Mouse (Mus musculus) embryo, embryonic 9.5 days (tissue): ENCODE results near the gene Limch1.

Experiments used
- DNase-seq: peaks from one replicate; pipeline ENCODE4 v3.0.0-alpha.2; 2017; ENCODE audit errors: extremely low spot score

Limch1 gene

DNA sequence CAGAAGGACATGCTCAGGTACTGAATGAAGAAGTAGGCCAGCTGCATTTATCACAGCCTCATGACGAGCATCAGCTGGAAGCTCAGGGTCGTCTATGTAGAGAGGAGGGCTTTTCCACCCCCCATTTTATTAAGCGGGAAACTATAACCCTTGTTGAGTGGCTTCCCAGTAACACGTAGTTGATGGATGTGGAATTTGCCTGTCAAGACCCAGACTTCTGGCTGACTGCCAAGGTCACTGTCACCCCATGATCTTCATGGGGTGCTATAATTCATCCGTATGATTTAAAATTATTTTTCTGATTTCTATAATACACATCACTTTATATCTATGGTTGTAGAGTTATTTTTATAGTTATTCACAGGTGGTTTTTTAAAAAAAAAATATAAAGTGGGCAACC lies 131.4 kb downstream of the Limch1 start:
- no peak for DNase-seq

DNA sequence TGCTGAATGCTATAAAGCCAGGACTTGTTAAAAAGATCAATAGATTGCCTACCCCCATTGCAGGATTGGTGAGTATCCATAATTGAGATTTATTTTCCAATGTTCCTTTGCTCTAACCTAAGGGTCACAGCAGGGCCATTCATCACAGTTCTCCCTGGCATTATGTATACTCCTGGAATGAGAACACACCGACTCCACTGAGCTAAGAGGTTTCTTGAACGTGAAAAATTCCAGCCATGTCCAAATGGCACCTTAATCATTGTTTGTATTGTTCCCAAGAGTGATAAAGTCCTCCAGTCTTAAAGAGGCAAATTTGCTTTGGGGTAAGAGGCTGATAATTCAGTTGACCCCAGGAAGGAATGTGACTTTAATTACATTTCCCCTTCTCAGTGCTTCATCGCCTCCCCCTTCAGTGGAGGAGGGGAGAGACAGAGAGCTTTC lies 136.3 kb downstream of the Limch1 start:
- peak; percentile 43 for DNase-seq

DNA sequence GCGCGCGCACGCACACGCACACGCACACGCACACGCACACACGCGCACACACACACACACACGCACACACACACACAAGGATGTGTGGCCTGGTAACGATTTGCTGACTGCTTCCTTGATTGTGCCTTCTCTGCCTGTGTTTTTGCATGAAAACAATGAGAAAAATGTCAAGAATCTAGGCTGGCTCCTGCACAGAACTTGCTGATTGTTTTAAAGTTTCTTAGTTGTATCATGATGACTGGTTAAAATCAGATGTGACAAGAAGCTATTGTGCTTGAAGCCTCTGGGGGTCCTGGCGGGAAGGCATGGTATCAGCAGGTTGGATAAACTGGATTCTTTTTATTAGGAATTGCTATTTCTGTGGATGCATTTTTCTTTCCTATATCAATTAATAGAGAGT lies 137.1 kb downstream of the Limch1 start:
- DNase-seq: no peak

DNA sequence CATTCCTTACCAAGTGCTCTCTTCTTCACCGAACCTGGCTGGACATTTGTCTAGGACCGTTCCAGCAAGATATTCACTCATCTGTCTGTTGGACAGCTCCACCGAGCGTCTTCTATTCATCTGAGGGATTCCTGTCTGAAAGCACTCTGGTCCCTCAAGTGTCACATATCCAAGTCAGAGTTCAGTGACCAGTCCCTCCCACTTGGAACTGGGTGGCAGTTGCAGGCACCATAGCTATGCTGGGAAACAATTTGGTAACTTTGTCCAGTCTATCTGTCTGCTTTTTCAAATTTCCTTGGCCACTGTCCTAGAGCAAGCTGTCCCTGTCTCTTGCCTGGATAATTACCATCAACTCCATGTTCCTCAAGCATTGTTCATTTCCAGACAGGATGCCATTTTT lies 138.9 kb downstream of the Limch1 start:
- no peak for DNase-seq

DNA sequence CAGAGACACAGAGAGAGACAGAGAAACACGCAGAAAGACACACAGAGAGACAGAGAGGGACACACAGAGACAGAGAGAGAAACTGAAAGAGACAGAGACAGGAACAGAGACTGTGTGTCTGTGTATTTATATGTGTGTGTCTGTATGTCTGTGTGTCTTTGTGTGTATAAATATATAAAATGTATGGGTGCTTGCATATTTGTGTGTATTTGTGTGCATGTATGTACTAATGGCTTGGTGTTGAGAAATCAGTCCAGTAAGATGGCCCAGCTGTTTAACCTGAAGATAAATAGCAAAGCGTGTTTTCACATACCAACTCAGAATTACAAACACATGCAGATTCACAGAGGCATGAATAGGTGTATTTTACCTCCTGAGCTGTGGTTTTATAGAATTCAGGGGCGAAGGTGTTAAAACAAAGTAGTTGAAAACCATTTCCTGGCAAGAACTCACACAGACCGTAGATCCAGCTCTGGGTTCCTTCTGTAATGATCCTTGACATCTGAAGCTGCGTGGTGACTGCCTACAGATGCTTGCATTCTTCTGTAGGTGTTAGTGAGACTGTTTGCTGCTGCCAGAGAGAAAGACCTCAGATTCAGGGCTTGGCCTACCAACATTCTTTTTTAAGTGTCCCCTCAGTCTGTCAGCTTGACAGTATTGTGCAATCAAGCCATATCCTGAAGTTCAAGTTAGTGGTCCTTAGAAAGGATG lies 140.9 kb downstream of the Limch1 start:
- DNase-seq: no peak

DNA sequence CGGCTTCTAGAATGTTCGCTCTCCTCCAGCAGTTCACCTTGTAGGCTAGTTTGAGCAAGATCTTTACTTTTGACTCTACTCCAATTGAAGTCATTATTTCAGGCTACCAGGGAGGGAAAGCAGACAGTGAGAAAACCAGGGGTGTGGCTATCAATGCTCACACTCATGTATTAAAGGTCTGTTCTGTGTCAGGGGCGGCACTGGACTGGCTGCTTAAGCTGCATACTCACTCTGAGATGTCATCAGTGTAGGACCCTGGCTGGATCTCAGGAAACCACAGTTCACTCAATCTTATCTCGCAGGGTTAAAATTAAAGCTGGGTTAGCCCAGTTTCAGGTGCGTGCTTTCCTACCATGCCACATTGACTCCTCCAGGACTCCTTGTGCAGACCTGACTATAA lies 142.4 kb downstream of the Limch1 start:
- no peak for DNase-seq

DNA sequence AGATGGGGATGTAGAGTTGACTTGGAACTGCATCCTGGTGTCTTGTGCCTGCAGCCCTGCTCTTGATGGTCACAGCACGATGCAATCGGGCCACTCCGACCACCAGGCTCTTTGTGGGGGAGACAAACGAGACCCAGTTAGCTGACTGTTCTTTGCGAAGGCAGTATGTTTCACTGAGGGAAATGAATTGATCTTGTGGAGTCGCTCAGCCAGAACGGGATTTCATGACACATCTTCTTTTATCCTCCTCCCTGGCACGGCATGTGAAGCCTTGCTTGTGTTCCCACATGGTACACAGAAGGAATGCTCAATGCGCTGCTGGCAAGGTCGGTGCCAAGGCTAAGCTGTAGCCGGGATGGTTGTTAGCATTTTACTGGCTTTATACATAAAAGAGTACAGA lies 143.7 kb downstream of the Limch1 start:
- DNase-seq: no peak

DNA sequence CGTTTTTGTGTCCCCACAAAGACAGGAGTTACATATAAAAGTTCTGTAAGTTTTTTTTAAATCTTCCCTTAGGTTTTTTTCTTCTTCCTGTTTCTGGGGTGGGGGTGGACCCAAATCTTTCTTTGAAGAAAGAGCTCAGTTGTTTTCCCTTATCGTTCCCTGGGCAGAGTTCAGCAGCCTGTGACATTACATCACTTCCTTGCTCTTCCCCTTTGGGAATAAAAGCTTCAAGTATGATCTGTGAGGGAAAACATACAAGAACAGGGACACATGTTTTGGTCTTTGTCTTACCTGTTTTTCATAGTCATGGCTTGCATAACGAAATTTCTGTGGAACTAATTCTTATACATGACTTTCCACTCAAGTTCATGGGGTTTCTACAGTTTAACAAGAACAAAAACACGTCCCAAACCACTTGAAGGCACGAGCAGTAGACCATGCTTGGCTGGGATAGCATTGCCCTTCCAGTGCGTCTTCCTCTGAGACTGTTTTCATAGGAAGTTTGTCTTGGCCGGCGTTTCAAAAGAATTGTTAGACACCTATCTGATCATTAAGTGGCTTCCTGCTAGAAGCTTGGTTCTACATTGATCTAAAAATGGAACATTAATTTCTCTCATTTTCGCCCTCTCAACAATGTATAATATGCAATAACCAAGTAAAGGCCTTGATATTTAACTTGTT lies 150.0 kb downstream of the Limch1 start:
- no peak for DNase-seq

DNA sequence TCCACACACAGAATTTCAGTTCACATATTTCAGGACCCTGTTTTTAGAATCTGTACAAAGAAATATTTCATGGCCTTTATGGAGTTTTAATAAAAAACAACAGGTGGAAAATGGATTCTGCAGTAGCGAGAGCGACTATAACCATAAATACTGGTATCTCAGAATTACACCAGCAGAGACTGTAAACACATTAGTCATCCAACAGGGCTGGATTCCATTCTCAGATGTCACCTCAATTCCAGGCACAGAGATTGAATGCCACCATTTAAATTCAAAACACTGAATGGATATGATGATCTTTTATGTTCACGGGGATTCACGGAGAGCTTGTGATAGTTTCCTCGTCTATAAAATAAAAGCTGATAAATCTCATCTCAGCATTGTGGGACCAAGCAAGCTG lies 152.0 kb downstream of the Limch1 start:
- DNase-seq: no peak

DNA sequence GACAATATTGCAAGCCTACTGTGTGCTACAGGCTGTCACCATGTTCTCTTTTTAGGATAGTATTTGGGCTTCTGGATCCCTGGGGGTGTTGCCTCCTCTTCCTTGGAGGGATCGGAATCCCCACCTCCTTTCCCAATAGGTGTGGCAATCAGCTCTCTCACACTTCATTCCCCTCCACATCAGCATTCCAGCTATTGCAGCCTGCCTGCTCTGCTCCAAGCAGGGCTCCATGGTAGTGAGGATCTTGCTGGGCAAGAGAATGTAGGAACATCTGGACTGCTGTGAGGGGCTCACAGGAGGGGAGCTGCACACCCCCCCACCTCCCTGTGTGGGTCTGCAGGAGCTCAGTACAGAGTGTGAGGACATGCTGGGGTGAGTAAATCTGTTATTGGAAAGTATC lies 152.6 kb downstream of the Limch1 start:
- no peak for DNase-seq

DNA sequence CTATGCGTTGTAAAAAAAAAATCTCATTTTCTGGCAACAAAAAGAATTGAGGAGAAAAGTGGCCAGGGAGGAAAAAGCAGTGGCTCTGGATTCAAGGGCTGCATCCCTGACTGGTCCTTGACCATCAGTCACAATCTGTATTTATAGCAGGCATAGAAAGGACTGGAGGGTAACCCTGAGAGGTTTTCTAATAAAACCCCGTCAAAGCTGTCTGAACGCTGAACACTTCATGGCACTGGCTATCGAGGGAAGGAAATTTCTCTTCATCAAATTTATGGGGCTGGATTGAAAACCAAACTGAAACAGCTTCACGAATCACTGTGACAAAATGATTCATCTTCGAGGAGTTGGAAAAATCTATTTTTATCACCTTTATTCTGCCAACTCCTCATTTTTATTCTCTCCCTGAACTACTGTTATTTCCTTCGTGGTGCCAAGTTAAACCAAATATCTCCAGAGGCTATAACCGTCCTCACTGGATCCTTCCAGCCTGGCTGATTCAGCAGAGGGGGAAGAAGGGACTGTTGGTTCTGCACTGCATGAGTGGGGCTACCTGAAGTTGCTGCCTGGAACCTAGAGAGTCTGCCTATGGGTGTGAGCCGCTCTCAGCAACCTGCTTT lies 153.3 kb downstream of the Limch1 start:
- no peak for DNase-seq

DNA sequence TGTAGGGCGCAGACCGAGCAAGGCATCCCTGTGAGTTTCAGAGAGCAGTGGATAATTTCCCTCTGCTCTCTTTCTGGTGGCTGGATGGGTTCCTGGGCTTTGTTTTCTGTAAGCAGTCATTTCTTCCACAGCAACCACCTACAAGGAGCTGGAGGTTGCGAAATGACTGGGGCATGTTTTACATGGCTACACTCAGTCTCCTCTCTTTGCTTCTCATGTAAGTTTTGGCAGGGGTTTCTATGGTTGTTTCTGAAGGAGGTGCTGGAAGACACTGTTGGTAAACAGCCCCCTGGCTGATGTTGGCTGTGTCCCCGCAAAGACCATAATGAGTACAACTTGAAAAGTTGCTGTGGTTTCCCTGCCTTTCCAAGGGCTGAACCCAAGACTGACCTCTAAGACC lies 155.5 kb downstream of the Limch1 start:
- no peak for DNase-seq

DNA sequence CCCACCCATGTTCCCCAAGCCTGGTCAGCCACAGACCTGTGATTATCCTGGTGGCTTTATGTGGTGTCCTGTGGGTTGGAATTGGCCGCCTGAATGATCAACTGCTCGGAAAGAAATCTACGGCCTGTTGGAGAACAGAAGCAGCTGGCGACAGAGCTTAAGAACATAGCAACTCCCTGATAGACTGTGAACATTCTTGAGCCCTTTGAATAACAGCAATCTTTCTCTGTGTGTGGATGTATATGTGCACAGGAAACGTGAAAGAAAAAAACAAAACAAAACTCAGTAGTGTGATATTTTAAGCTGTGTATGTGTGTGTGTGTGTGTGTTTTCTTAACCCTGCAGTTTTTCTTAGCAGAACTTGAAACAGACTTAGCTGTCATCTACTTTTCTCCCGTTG lies 159.2 kb downstream of the Limch1 start:
- DNase-seq: no peak

DNA sequence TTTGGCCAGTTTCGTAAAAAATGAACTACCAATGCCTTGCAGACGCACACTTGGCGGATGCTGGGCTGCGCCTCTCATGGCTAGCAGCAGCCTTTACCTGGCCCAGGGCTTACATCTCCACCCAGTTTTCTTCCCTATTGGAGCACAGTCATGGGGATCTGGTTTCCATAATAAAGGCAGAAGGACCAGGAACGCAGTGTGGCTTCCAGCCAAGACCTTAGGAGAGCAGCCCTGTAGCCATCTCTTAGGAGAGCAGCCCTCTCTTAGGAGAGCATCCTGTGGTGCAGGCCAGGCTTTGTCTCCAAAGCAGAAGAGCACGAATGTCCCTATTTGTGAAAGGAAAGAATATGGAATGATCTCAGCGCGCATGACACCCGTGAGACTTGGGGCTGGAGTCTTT lies 163.3 kb downstream of the Limch1 start:
- no peak for DNase-seq

DNA sequence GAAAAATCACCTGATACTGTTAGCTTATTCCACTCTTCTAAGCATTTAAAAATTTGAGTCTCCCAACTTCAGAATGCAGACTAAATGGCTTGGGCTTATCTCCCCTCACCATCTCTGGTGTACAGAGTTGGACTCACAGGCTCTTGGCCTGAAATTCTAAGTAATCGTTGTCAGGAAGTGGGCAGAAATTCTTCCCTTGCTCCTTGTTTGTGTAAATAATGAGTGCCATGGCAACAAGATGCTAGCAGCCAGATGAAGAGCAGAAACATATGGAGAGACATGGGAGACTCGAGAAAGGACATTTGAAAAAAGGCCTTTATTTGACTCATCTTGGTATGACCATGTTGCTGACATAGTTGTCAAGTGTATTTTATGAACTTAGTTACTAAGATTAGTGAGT lies 164.3 kb downstream of the Limch1 start:
- DNase-seq: no peak

DNA sequence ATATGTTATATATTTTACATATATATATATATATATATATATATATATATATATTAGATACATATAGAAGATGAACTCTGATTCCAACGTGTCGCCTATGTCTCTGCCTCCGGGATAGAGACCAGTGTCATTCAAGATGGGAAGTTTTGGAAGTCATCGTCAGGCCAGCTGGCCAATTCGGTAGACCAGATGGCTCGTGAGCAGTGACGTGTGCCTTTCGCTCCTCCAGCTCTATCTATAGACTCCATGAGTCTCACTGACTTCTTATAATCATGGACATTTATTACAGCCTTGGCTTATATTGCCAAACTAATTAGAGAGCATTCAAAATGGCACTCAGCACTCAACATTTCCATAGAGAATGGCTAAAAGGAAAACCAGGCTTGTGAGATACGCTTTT lies 165.0 kb downstream of the Limch1 start:
- no peak for DNase-seq

DNA sequence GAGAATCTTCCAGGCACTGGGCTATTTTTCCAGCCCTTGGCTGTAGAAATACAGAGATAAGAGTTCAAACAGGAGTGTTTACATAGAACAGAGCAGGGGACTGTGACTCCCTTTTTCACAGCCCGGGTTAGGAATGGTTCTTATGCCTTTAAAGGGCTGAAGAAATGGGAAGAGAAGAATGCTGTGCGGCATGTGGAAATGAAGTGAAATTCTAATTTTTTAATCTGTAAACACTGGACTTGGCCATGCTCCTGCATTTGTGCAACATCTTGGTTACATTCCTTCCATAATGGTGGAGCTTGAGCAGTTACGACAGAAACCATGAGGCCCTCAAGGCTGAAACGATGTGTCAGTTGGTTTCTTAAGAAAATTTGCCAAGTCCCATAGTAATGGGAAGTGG lies 165.4 kb downstream of the Limch1 start:
- no peak for DNase-seq

DNA sequence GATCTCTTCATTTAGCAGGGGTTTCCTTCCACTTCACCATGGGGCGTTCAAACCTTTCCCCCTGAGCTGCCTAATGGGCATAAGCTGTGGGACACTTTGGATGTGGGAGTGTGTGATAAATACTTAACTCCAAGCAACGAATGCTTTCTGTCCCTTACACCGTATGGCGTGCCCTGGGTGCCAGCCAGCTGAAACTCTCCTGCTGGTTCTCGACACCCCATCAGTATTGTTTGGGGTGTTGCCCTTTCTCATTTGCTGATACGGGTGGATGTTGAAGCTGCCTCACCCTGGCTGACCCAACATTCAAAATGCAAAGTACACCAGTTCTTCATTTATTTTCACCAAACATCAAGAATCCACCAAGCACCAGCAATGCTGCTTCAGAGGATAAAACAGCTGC lies 168.2 kb downstream of the Limch1 start:
- DNase-seq: no peak

DNA sequence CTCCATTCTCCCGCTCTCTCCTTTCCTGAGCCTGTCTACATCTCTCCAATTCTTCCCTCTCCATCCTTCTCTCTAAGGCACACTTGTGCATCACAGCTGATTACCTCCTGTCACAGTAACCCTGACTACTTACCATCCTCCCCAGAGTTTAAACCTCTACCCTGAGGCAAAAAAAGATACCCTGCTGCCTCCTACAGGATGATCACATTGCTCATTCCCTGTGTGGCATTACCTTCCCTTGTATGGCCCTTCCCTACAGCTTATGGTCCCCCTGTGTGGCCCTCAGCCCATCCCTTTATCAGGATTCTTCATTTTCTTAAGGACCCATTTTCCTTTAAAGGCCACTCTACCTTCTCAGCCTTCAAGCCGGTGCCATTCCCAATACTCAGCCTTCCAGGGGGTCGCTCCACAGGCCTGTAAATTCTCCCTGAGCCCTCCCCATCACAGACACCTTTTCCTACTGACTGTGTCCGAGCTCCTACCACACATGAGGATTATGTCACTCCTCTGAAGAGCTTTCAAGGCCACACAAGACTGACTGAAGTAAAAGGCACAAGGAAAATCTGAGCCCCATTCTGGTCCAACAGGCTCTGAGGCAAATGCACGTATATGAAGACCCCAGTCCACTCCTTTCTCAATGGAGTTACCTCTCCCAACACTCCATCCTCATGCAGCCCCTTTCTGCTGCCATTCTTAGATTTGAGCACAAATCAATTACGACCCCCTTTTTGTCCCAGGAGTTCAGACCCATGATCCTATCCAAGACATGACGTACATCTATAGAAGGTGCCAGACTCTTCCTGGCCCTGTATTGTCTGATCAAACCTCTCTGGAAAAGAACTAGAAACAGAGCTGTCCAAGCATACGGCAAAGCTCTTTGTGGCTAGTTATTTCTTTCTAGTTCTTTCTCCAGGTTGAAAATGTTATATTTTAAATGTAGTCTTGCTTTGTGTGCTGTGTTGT lies 172.0 kb downstream of the Limch1 start:
- DNase-seq: no peak

DNA sequence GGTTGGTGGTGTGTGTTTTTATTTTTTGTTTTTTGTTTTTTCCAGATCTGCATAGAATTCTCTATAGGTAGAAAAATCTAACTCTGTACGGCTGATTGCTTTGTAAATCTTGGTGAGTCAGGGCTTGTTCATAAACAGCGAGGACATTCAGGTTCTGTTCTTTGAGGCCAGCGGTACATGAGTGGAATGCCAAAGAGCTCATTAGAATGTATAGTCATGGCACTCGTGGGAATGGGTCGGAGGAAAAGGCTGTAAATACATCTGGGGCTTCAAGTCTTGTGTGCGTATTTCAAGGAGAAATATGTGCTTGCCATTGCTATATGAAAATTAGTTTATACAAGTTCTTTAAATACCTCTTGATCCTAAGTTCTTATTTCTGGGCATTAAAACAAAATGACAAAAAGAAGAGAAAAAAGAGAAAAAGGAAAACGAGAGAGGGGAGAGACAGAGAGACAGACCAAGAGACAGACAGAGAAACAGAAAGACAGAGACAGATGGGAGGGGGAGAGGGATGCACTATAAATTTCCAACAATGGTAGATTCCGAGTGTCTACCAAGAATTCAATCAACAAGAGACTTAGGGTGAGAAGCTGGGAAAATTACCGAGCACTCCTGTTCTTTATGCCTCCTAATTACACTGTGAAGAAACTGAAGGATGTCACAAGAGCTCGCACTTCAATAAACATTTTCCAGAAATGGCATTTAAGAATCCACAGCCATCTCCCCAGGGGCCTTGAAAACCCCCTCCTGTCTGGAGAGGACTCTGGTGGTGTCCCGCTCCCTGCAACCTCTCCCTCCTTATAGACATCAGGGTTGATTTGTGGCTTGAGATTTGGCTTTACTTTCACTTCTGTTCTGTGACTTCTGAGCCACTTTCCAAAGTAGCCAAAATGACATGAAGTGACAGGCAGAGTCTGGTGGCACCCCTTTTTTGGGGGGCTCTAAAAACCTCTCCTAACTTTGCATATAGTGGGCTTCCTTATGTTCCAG lies 173.0 kb downstream of the Limch1 start:
- no peak for DNase-seq

DNA sequence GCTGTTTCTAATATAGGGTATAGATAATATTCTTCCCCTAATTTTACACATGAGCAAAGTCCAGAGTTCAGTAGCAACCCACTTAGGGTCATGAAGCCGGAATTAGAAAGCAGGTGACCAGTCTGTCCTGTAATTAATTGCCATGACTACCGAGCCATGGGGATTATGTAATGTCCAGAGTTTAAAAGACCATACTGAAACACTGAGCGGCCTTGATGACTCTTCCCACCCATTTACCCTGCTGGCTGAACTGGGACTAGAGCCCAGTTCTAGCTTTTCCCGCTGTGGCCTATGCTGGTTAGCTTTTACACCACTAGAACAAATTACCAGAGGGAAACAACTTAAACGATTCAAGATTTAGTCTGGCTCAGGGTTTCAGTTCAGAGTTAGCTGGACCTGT lies 177.0 kb downstream of the Limch1 start:
- no peak for DNase-seq
